Comparison of ENCODE assay signal across 14 mouse cellular contexts in the genomic region with DNA sequence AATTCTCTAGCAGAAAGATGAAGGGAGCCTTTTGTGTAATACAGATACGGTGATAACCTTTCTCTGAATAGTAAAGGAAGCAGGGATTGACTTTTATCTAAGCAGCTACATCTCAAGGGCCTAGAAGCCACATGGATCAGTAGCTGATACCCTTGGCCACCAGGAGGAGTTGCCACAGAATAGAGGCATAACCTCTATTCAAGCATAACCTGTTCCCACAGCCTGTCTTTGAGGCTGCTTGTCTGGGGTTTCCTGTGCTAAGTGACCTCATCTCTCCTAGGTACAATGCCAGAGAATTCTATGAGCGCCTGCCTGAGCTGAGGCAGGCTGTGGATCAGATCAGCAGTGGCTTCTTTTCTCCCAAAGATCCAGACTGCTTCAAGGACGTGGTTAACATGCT. TPM values are rescaled to one million over a fixed set of nuclear protein-coding genes. Genes with fewer than 3 reads are reported as not detected.
DNase-seq lines count a peak whose midpoint lies in the region; ATAC-seq and TF ChIP-seq lines count a peak whose summit lies in the region.
"Had no signal": no experiment of that assay in that cellular context is flagged by ENCODE, and none has a peak within 500 bp of the region (broad histone marks: within the 10 kb centered on the region; RNA-seq: fewer than 3 reads in every experiment).

No protein-coding gene starts in this region.

- TF ChIP-seq EP300 in liver, postnatal 0 days (IDR thresholded peaks at IDR 0.05; ENCODE audit: low read depth) = no peak
- TF ChIP-seq EP300 in MEL (IDR thresholded peaks at IDR 0.05; ENCODE audit: low read depth in 1 of 2, low read length in 2 of 2) = no peak

- H3K27me3 ChIP-seq in liver, postnatal 0 days (ENCODE audit: insufficient read depth, low read length) = no peaks in the 10 kb centered on the region
- no peaks in the 10 kb centered on the region for H3K27me3 ChIP-seq in liver, embryonic 12.5 days (replicated peaks)
- H3K27me3 ChIP-seq in MEL (ENCODE audit: control insufficient read depth in 1 of 2, insufficient read depth in 2 of 2, low read length in 2 of 2) = no peaks in the 10 kb centered on the region
- H3K27me3 ChIP-seq in intestine, embryonic 15.5 days (replicated peaks) = no peaks in the 10 kb centered on the region
- no peaks in the 10 kb centered on the region for H3K27me3 ChIP-seq in splenic B cell, adult 2 months (ENCODE audit: control insufficient read depth, insufficient read depth, low read length, poor library complexity, severe bottlenecking)
- H3K27me3 ChIP-seq: embryonic facial prominence, embryonic 13.5 days; limb, embryonic 13.5 days had no signal

- peak; percentile 33 for TF ChIP-seq CTCF in liver, postnatal 0 days (IDR thresholded peaks at IDR 0.05; ENCODE audit: low read depth)
- TF ChIP-seq CTCF in MEL (IDR thresholded peaks at IDR 0.05 in 2 of 3, conservative IDR thresholded peaks at IDR 0.05 in 1 of 3; ENCODE audit: control insufficient read depth in 1 of 3, insufficient read depth in 1 of 3, low read depth in 2 of 3, low read length in 3 of 3, poor library complexity in 1 of 3, severe bottlenecking in 1 of 3) = no peak

- peaks cover 54% of the 10 kb centered on the region for H3K36me3 ChIP-seq in liver, postnatal 0 days (replicated peaks; ENCODE audit: insufficient read depth, low read length)
- H3K36me3 ChIP-seq in liver, embryonic 12.5 days = peaks cover 97% of the 10 kb centered on the region
- H3K36me3 ChIP-seq in MEL (ENCODE audit: control insufficient read depth in 1 of 2, insufficient read depth in 2 of 2, low read length in 2 of 2) = no peaks in the 10 kb centered on the region
- H3K36me3 ChIP-seq in intestine, embryonic 15.5 days = peaks cover 45% of the 10 kb centered on the region
- H3K36me3 ChIP-seq in splenic B cell, adult 2 months (ENCODE audit: control insufficient read depth, insufficient read depth, low read length, poor library complexity, severe bottlenecking) = peaks cover 7% of the 10 kb centered on the region

- H3K27ac ChIP-seq in liver, postnatal 0 days (ENCODE audit: low read depth) = no peak overlapping the region
- no peak overlapping the region for H3K27ac ChIP-seq in liver, embryonic 12.5 days
- H3K27ac ChIP-seq in MEL (ENCODE audit: control insufficient read depth, low read depth, low read length) = no peak overlapping the region
- no peak overlapping the region for H3K27ac ChIP-seq in intestine, embryonic 15.5 days
- H3K27ac ChIP-seq: embryonic facial prominence, embryonic 13.5 days; limb, embryonic 13.5 days had no signal

- H3K4me2 ChIP-seq in liver, postnatal 0 days (ENCODE audit: low read depth, low read length) = no peak overlapping the region
- H3K4me2 ChIP-seq in liver, embryonic 12.5 days = no peak overlapping the region
- no peak overlapping the region for H3K4me2 ChIP-seq in intestine, embryonic 15.5 days (replicated peaks)
- H3K4me2 ChIP-seq: embryonic facial prominence, embryonic 13.5 days; limb, embryonic 13.5 days had no signal

- DNase-seq in liver, postnatal 0 days = no peak
- no peak for DNase-seq in MEL (ENCODE audit: low read depth, low spot score)
- DNase-seq in splenic B cell, adult 2 months (ENCODE audit: low read depth, low spot score) = peak; percentile 54
- DNase-seq in cerebellum, postnatal 25 days = no peak
- DNase-seq in layer of hippocampus, adult 9-11 months = no peak
- DNase-seq: cerebellum, adult 11 months; gastrocnemius, postnatal 36 days; kidney, adult 11 months; lung, adult 2 months; right cerebral cortex, postnatal 25 days had no signal

- H3K4me3 ChIP-seq in liver, postnatal 0 days (ENCODE audit: low read depth, low read length) = no peak overlapping the region
- H3K4me3 ChIP-seq in liver, embryonic 12.5 days = no peak overlapping the region
- H3K4me3 ChIP-seq in MEL (ENCODE audit: control insufficient read depth in 1 of 2, insufficient read depth in 1 of 2, low read depth in 2 of 2, low read length in 2 of 2) = no peak overlapping the region
- H3K4me3 ChIP-seq in intestine, embryonic 15.5 days (replicated peaks) = no peak overlapping the region
- H3K4me3 ChIP-seq: embryonic facial prominence, embryonic 13.5 days; limb, embryonic 13.5 days had no signal

- no peak overlapping the region for H3K9ac ChIP-seq in liver, postnatal 0 days (replicated peaks)
- no peak overlapping the region for H3K9ac ChIP-seq in liver, embryonic 12.5 days
- no peak overlapping the region for H3K9ac ChIP-seq in MEL (ENCODE audit: control insufficient read depth, low read depth, low read length, poor library complexity, severe bottlenecking)
- H3K9ac ChIP-seq in intestine, embryonic 15.5 days = no peak overlapping the region
- H3K9ac ChIP-seq: embryonic facial prominence, embryonic 13.5 days; limb, embryonic 13.5 days had no signal

- no peaks in the 10 kb centered on the region for H3K79me2 ChIP-seq in MEL (ENCODE audit: control insufficient read depth, insufficient read depth, low read length, poor library complexity)

- H3K9me3 ChIP-seq in liver, postnatal 0 days (ENCODE audit: low read length) = no peaks in the 10 kb centered on the region
- H3K9me3 ChIP-seq in liver, embryonic 12.5 days (replicated peaks) = no peaks in the 10 kb centered on the region
- H3K9me3 ChIP-seq in MEL (replicated peaks; ENCODE audit: insufficient read depth, low read length) = no peaks in the 10 kb centered on the region
- H3K9me3 ChIP-seq in intestine, embryonic 15.5 days = no peaks in the 10 kb centered on the region
- H3K9me3 ChIP-seq: embryonic facial prominence, embryonic 13.5 days; limb, embryonic 13.5 days had no signal

- WGBS in liver, postnatal 0 days (ENCODE audit: insufficient replicate concordance) = 64% methylated on average over 3 of the region's 3 CpGs
- 73% methylated on average over 3 of the region's 3 CpGs for WGBS in liver, embryonic 12.5 days (ENCODE audit: insufficient replicate concordance)
- WGBS in intestine, embryonic 15.5 days = 76% methylated on average over 3 of the region's 3 CpGs

- TF ChIP-seq POLR2A in MEL (IDR thresholded peaks at IDR 0.05; ENCODE audit: control insufficient read depth in 1 of 2, insufficient read depth in 1 of 2, low read depth in 1 of 2, low read length in 2 of 2, poor library complexity in 1 of 2) = no peak

- no peak for TF ChIP-seq RAD21 in MEL (IDR thresholded peaks at IDR 0.05; ENCODE audit: low read depth, low read length)

- no peaks in the 10 kb centered on the region for H3K4me1 ChIP-seq in liver, postnatal 0 days (ENCODE audit: insufficient read depth)
- H3K4me1 ChIP-seq in liver, embryonic 12.5 days = no peaks in the 10 kb centered on the region
- H3K4me1 ChIP-seq in MEL (ENCODE audit: control insufficient read depth in 1 of 2, insufficient read depth in 2 of 2, low read length in 2 of 2) = no peaks in the 10 kb centered on the region
- no peaks in the 10 kb centered on the region for H3K4me1 ChIP-seq in intestine, embryonic 15.5 days (replicated peaks)
- H3K4me1 ChIP-seq: embryonic facial prominence, embryonic 13.5 days; limb, embryonic 13.5 days had no signal

- ATAC-seq in liver, postnatal 0 days = no peak
- ATAC-seq in liver, embryonic 12.5 days = no peak
- peak; percentile 44; the same call in 1 of the 2 replicates for ATAC-seq in intestine, embryonic 15.5 days

TF ChIP-seq in MEL, 35 proteins besides CTCF, POLR2A, EP300 and RAD21:
- TF ChIP-seq USF2 (IDR thresholded peaks at IDR 0.05; ENCODE audit: borderline replicate concordance in 1 of 2, insufficient read depth in 1 of 2, low read depth in 1 of 2, low read length in 2 of 2) = no peak
- peak; percentile 30 for TF ChIP-seq SMC3 (IDR thresholded peaks at IDR 0.05; ENCODE audit: low read depth, low read length)

RNA-seq across cellular contexts. Expression of a gene that starts 41.6 kb away (rescaled TPM):
- polyA plus RNA-seq in liver, postnatal 0 days (2015; fragmentation: Nextera tagmentation; extraction: Ambion mirVana) = 13.6 and 15.3 TPM in 2 replicates
- 32.9 and 34.0 TPM in 2 replicates for polyA plus RNA-seq in liver, embryonic 12.5 days (2016; fragmentation: Nextera tagmentation; extraction: Ambion mirVana)
- 19.0 and 21.0 TPM in 2 replicates for total RNA-seq in MEL (2012; rRNA removed)
- 10 to 100 TPM in 1 of 2 experiments, not detected in 1; 26.5 TPM for polyA plus RNA-seq in MEL (2012; ENCODE audit: insufficient read depth in 1 of 2, insufficient read length in 2 of 2, low read depth in 1 of 2, low replicate concordance in 2 of 2, missing spikeins in 1 of 2)
- 85.8 and 86.2 TPM in 2 replicates for polyA plus RNA-seq in intestine, embryonic 15.5 days (2015; fragmentation: Nextera tagmentation; extraction: Ambion mirVana)
